Mouse (Mus musculus) brain, embryonic 14.5 days (tissue): ENCODE measurements around the gene Ralgds.

Source experiments
- CTCF ChIP-seq: fragments of 200-500 bp; IDR thresholded peaks from 2 replicates; pipeline ENCODE4 v1.5.1; 2012; ENCODE audit warnings: inconsistent platforms, mild to moderate bottlenecking, moderate library complexity, borderline replicate concordance; ENCODE audit not compliant: insufficient read depth, insufficient read length; ENCODE audit errors: extremely low read depth
- POLR2A ChIP-seq: fragments of 200-500 bp; IDR thresholded peaks from 2 replicates; pipeline ENCODE4 v1.6.1; 2012; ENCODE audit warnings: mild to moderate bottlenecking, inconsistent platforms, borderline replicate concordance; ENCODE audit not compliant: poor library complexity, insufficient read depth, insufficient read length, severe bottlenecking; ENCODE audit errors: extremely low read depth

DNA sequence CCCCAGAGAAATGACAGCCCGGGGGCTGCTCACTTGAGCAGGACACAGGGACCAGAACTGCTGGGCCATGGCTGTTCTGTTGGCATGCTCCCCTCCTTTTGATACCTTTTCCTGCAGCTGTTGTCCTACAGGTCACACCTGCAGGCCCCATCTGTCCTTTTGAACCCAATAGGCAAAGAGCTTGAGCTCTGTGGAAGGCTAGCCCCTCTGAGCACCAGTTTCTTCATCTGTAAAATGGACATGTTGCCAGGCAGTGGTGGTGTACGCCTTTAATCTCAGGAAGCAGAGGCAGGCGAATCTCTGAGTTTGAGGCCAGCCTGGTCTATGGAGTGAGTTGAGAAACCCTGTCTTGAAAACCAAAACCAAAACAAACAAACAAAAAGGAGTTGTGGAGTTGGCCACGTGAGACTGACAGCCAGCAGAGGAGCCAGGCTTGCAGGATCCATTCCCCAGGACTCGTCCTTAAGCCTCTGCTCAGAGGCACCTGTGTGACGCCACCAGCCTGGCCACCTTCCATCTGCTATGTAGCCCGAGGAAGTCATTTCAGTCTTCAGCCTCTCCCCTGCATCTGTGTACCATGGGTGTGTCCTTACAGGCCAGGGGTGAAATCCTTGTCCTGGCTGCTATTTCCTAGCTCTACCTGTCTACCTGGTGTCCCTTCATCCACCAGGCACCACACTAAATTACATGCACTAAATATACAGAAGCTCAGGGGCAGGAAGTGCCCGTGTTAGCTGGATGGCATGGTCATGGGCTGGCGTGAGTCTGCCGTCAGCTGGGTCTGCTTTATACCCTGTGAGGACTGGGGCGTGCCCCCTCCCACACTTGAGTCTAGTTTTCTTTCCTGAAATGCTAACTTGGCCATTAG, 24.1 kb downstream of the Ralgds start:
- no peak for TF ChIP-seq CTCF
- TF ChIP-seq POLR2A, result no peak
